Mouse (Mus musculus): ENCODE measurements around the gene Rnf168. TPM values are rescaled to one million over a fixed set of nuclear protein-coding genes. Genes with fewer than 3 reads are reported as not detected.
"Not testable (repeated sequence)": the region's sequence is repeated elsewhere in the genome, so short reads cannot be mapped to it uniquely, and the experiment has no call there.

The Rnf168 gene
- polyA plus RNA-seq, 1 experiment from 2014 or later, result 25.7 TPM

- H3K4me2 ChIP-seq (ENCODE audit: low read length), result no peak within 1 kb of the TSS
- no peaks in the 10 kb centered on the region for H3K27me3 ChIP-seq (ENCODE audit: control insufficient read depth, insufficient read depth, low read length)
- no peak within 1 kb of the TSS for H3K4me3 ChIP-seq (replicated peaks; ENCODE audit: low read depth, low read length)
- no peaks in the 10 kb centered on the region for H3K4me1 ChIP-seq (ENCODE audit: control insufficient read depth, insufficient read depth, low read length)
- 0 out of 2 replicates have a peak, but pooled peaks cover 3% of the 10 kb centered on the region for H3K9me3 ChIP-seq (ENCODE audit: control insufficient read depth, low read length)
- ATAC-seq (ENCODE audit: low FRiP score, low TSS enrichment) (no peak), DNase-seq (no peak)
- WGBS, result 90% methylated on average over 11 of the region's 11 CpGs
- H3K36me3 ChIP-seq (ENCODE audit: control insufficient read depth, insufficient read depth, low read length), result no peaks in the 10 kb centered on the region
- no peak within 1 kb of the TSS for H3K27ac ChIP-seq (replicated peaks; ENCODE audit: low read depth, low read length)
- no peak within 1 kb of the TSS for H3K9ac ChIP-seq (replicated peaks; ENCODE audit: low read length)
Measured at GRCm38 (mm10) chr16:32271291-32271690, 6.0 kb upstream of the Rnf168 start, which contains the start of gene Smco1. TSS of gene Smco1 (plus strand) at chr16:32271468.

GRCm38 (mm10) chr16:32273338-32273737 is 3.9 kb upstream of the Rnf168 start:
- no peak overlapping the region for H3K9ac ChIP-seq (replicated peaks; ENCODE audit: low read length)
- WGBS, result 60% methylated on average over 9 of the region's 9 CpGs
- ATAC-seq (ENCODE audit: low FRiP score, low TSS enrichment) (no peak), DNase-seq (no peak)
- no peaks in the 10 kb centered on the region for H3K27me3 ChIP-seq (ENCODE audit: control insufficient read depth, insufficient read depth, low read length)
- no peak overlapping the region for H3K4me3 ChIP-seq (replicated peaks; ENCODE audit: low read depth, low read length)
- H3K27ac ChIP-seq (replicated peaks; ENCODE audit: low read depth, low read length), result no peak overlapping the region
- H3K4me1 ChIP-seq (ENCODE audit: control insufficient read depth, insufficient read depth, low read length), result peaks cover under 1% of the 10 kb centered on the region
- 0 out of 2 replicates have a peak, but pooled peaks cover 3% of the 10 kb centered on the region for H3K9me3 ChIP-seq (ENCODE audit: control insufficient read depth, low read length)
- no peaks in the 10 kb centered on the region for H3K36me3 ChIP-seq (ENCODE audit: control insufficient read depth, insufficient read depth, low read length)
- H3K4me2 ChIP-seq (ENCODE audit: low read length), result no peak overlapping the region

- 91% methylated on average over 6 of the region's 6 CpGs for WGBS
- H3K9me3 ChIP-seq (ENCODE audit: control insufficient read depth, low read length), result no peaks in the 10 kb centered on the region
Measured at GRCm38 (mm10) chr16:32275041-32275440, 2.2 kb upstream of the Rnf168 start.

DNA sequence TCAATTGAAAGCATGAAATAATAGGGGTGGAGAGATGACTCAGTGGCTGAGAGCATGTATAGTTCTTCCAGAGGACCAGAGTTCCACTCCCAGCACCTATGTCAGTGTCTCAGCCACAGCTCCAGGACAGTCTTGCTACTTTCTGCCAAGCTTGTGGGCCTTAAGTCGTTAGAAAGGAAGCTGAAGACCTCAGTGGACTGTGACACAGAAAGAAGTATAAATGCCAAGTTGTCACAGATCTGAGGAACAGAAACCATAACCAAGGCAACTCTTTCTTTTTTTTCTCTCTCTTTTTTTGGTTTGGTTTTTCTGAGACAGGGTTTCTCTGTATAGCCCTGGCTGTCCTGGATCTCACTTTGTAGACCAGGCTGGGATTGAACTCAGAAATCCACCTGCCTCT is 1.4 kb upstream of the Rnf168 start:
- 80% methylated on average over 1 of the region's 1 CpGs for WGBS
- Histone ChIP-seq H3K4me2 (ENCODE audit: low read length) (no peak overlapping the region), H3K9ac (replicated peaks; ENCODE audit: low read length) (no peak overlapping the region), H3K4me3 (replicated peaks; ENCODE audit: low read depth, low read length) (no peak overlapping the region), H3K27me3 (ENCODE audit: control insufficient read depth, insufficient read depth, low read length) (no peaks in the 10 kb centered on the region), H3K27ac (replicated peaks; ENCODE audit: low read depth, low read length) (no peak overlapping the region), H3K9me3 (ENCODE audit: control insufficient read depth, low read length) (no peaks in the 10 kb centered on the region), H3K4me1 (ENCODE audit: control insufficient read depth, insufficient read depth, low read length) (peaks cover 17% of the 10 kb centered on the region), H3K36me3 (ENCODE audit: control insufficient read depth, insufficient read depth, low read length) (no peaks in the 10 kb centered on the region)
- DNase-seq (no peak), ATAC-seq (ENCODE audit: low FRiP score, low TSS enrichment) (no peak)

More at GRCm38 (mm10) chr16:32275041-32275440, 2.2 kb upstream of the Rnf168 start:
- no peak for DNase-seq
- ATAC-seq (ENCODE audit: low FRiP score, low TSS enrichment), result no peak
- Histone ChIP-seq H3K27ac (replicated peaks; ENCODE audit: low read depth, low read length) (no peak overlapping the region), H3K9ac (replicated peaks; ENCODE audit: low read length) (no peak overlapping the region), H3K36me3 (ENCODE audit: control insufficient read depth, insufficient read depth, low read length) (no peaks in the 10 kb centered on the region), H3K27me3 (ENCODE audit: control insufficient read depth, insufficient read depth, low read length) (no peaks in the 10 kb centered on the region), H3K4me1 (ENCODE audit: control insufficient read depth, insufficient read depth, low read length) (peaks cover 16% of the 10 kb centered on the region), H3K4me2 (ENCODE audit: low read length) (no peak overlapping the region), H3K4me3 (replicated peaks; ENCODE audit: low read depth, low read length) (no peak overlapping the region)

DNA sequence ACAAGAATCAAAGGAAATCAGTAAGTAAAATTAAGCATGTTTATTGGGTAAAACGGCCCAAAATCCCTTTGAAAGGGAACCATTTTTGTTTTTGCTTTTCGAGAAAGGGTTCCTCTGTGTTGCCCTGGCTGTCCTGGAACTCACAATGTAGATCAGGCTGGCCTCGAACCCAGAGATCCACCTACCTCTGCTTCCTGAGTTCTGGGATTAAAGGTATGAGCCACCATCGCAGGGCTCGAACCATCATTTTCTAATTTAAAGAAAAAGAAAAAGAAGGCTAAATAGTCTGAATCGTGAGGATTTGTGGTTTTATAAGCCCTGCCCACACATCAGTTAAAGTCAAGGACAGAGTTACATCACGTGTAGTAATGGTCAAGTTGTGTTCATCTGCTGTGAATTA is 1.1 kb downstream of the Rnf168 start:
- ATAC-seq (ENCODE audit: low FRiP score, low TSS enrichment), result no peak
- DNase-seq, result no peak
- Histone ChIP-seq H3K4me1 (ENCODE audit: control insufficient read depth, insufficient read depth, low read length) (peaks cover 23% of the 10 kb centered on the region), H3K27ac (replicated peaks; ENCODE audit: low read depth, low read length) (peak overlapping the region; percentile 94), H3K4me3 (replicated peaks; ENCODE audit: low read depth, low read length) (peak overlapping the region; percentile 88), H3K9ac (replicated peaks; ENCODE audit: low read length) (peak overlapping the region; percentile 91), H3K36me3 (ENCODE audit: control insufficient read depth, insufficient read depth, low read length) (peaks cover 5% of the 10 kb centered on the region), H3K27me3 (ENCODE audit: control insufficient read depth, insufficient read depth, low read length) (no peaks in the 10 kb centered on the region), H3K4me2 (ENCODE audit: low read length) (peak overlapping the region; percentile 58), H3K9me3 (ENCODE audit: control insufficient read depth, low read length) (no peaks in the 10 kb centered on the region)
- WGBS, result 61% methylated on average over 7 of the region's 7 CpGs

GRCm38 (mm10) chr16:32280211-32280610 is 3.0 kb downstream of the Rnf168 start:
- 97% methylated on average over 8 of the region's 8 CpGs for WGBS
- no peak overlapping the region for H3K9ac ChIP-seq (replicated peaks; ENCODE audit: low read length)

GRCm38 (mm10) chr16:32282608-32283007 is 5.3 kb downstream of the Rnf168 start:
- H3K4me3 ChIP-seq (replicated peaks; ENCODE audit: low read depth, low read length), result no peak overlapping the region
- peaks cover 46% of the 10 kb centered on the region for H3K36me3 ChIP-seq (ENCODE audit: control insufficient read depth, insufficient read depth, low read length)
- no peaks in the 10 kb centered on the region for H3K9me3 ChIP-seq (ENCODE audit: control insufficient read depth, low read length)
- no peak for ATAC-seq (ENCODE audit: low FRiP score, low TSS enrichment)
- DNase-seq, result no peak
- no peak overlapping the region for H3K9ac ChIP-seq (replicated peaks; ENCODE audit: low read length)
- peaks cover 23% of the 10 kb centered on the region for H3K4me1 ChIP-seq (ENCODE audit: control insufficient read depth, insufficient read depth, low read length)
- no peaks in the 10 kb centered on the region for H3K27me3 ChIP-seq (ENCODE audit: control insufficient read depth, insufficient read depth, low read length)
- no peak overlapping the region for H3K4me2 ChIP-seq (ENCODE audit: low read length)
- no peak overlapping the region for H3K27ac ChIP-seq (replicated peaks; ENCODE audit: low read depth, low read length)

More at GRCm38 (mm10) chr16:32280211-32280610, 3.0 kb downstream of the Rnf168 start:
- Histone ChIP-seq H3K9me3 (ENCODE audit: control insufficient read depth, low read length) (no peaks in the 10 kb centered on the region), H3K4me2 (ENCODE audit: low read length) (peak overlapping the region; percentile 58), H3K4me1 (ENCODE audit: control insufficient read depth, insufficient read depth, low read length) (peaks cover 23% of the 10 kb centered on the region), H3K27ac (replicated peaks; ENCODE audit: low read depth, low read length) (no peak overlapping the region), H3K4me3 (replicated peaks; ENCODE audit: low read depth, low read length) (peak overlapping the region; percentile 13; the same call in 1 of the 2 replicates), H3K27me3 (ENCODE audit: control insufficient read depth, insufficient read depth, low read length) (no peaks in the 10 kb centered on the region), H3K36me3 (ENCODE audit: control insufficient read depth, insufficient read depth, low read length) (peaks cover 23% of the 10 kb centered on the region)
- no peak for ATAC-seq (ENCODE audit: low FRiP score, low TSS enrichment)
- DNase-seq, result no peak

- peaks cover 54% of the 10 kb centered on the region for H3K36me3 ChIP-seq (ENCODE audit: control insufficient read depth, insufficient read depth, low read length)
- no peak overlapping the region for H3K4me3 ChIP-seq (replicated peaks; ENCODE audit: low read depth, low read length)
- DNase-seq (no peak), ATAC-seq (ENCODE audit: low FRiP score, low TSS enrichment) (no peak)
- 99% methylated on average over 4 of the region's 4 CpGs for WGBS
- no peak overlapping the region for H3K4me2 ChIP-seq (ENCODE audit: low read length)
- no peaks in the 10 kb centered on the region for H3K4me1 ChIP-seq (ENCODE audit: control insufficient read depth, insufficient read depth, low read length)
- no peaks in the 10 kb centered on the region; the same call in 1 of the 2 replicates for H3K9me3 ChIP-seq (ENCODE audit: control insufficient read depth, low read length)
- H3K9ac ChIP-seq (replicated peaks; ENCODE audit: low read length), result no peak overlapping the region
- H3K27ac ChIP-seq (replicated peaks; ENCODE audit: low read depth, low read length), result no peak overlapping the region
- no peaks in the 10 kb centered on the region for H3K27me3 ChIP-seq (ENCODE audit: control insufficient read depth, insufficient read depth, low read length)
Measured at GRCm38 (mm10) chr16:32291821-32292220, 14.6 kb downstream of the Rnf168 start.

DNA sequence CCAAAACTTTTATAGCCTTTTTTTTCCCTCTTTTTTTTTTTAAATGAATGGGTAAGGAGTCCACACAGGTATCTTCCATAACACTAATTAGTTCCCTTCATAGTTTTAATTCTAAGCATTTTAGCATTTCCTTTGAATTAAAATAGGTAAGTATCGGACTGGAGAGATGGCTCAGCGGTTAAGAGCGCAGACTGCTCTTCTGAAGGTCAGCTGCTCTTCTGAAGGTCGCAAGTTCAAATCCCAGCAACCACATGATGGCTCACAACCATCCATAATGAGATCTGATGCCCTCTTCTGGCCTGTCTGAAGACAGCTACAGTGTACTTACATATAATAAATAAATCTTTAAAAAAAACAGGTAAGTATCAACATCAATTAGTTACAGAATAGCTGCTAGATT is 22.4 kb downstream of the Rnf168 start:
- WGBS, result 96% methylated on average over 4 of the region's 4 CpGs
- not testable (repeated sequence) for DNase-seq; H3K4me1 ChIP-seq (ENCODE audit: control insufficient read depth, insufficient read depth, low read length); H3K27me3 ChIP-seq (ENCODE audit: control insufficient read depth, insufficient read depth, low read length); H3K27ac ChIP-seq (replicated peaks; ENCODE audit: low read depth, low read length); H3K4me2 ChIP-seq (ENCODE audit: low read length); H3K4me3 ChIP-seq (replicated peaks; ENCODE audit: low read depth, low read length); H3K9ac ChIP-seq (replicated peaks; ENCODE audit: low read length); ATAC-seq (ENCODE audit: low FRiP score, low TSS enrichment); H3K9me3 ChIP-seq (ENCODE audit: control insufficient read depth, low read length)
- H3K36me3 ChIP-seq (ENCODE audit: control insufficient read depth, insufficient read depth, low read length), result peaks cover 51% of the 10 kb centered on the region
